Mouse (Mus musculus) neutrophil, adult 59 days (primary cell): Measurements from ENCODE around the gene Aldh3a2. TPM values are rescaled to one million over a fixed set of nuclear protein-coding genes. Genes with fewer than 3 reads are reported as not detected.

ENCODE experiments used
- total RNA-seq, 2 experiments: library from RNA; stranded (reverse); gene quantifications; 1 replicate in 1 of 2; 2 replicates in 1 of 2; pipeline ENCODE4 v1.2.4; 2023

The Aldh3a2 gene
- total RNA-seq: 10 to 100 TPM; 74.3 to 80.6 TPM

DNA sequence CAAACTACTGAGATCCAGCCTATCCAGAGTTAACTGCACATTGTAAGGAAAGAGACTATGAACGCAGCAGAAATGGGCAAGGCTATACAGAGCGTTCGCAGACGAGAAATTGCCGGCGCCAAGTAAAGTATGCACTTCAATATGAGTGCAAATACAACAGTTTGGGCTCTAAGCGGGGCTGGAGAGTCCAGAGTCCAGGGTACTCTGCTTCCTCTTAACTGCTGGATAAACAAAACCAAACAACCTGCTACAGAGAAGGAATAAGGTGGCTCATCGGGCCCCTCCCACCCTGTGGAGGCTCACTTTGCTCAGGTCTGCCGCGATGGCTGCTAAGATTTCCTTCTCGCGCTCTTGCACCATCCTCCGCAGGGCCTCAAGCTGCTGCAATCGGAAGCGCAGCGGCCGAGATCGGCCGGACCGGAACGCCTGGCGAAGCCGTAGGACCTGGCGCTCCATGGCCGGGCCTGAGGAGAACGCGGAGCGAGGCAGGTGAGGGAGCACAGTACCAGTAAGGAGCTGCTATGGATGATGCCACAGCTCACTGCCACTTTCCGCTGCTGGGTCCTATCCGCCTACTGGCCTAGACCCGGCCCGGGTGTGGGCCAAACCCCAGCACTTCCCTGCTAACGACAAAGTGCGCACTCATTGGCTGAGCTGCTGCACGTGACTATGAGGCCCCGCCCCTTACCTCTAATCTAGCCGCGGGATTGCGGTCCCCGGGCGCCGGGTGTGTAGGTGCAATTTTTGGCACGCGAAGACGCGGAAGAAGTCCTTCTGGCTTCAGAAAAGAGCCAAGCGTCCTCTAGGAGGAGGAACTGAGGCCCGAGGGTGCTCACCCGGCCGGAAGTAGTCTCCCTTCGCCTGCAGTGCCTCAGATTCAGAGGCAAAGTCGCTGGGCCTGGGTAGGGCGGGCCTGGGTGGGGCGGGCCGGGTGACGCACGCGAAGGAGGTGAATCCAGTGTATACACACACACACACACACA, at the start of gene Aldh3a2:
TSS of gene Aldh3a2 (minus strand) at position 914 of the 983 bp plus-strand sequence.

DNA sequence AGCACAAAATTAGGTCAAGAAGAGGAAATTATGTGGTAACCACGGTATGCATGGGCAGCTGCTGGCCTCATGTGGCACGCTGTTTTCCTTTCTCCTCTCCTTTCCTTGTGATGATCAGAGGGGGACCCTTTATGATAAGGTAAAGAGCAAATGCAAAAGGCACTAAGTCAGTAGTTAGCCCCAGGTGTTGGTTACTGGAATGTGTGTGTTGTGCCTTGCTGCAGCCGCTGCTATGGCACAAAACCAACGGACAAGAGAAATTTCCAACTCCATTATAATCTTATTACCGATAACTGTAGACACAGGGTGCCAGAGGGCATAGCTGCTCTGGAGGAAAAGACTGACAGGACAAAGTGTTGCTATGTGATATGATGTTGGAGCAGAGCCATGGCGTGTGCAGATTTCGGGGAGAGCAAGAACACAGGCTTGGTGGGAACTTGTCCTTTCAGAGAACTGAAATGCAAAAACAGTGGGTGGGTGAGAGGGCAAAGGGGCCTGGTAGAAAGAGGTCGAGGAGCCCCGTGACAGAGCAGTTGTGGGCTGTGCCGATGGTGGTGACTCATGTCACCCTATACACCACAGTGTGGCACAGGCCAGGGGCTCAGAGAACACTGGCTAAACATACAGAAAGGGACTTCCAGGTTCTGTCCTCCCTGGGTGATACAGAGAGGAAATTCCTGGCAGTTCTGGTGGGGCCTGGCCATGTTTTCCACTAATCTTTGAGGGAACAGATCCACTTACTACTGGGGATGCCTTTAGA, 59.6 kb downstream of the Aldh3a2 start, which contains the start of gene Aldh3a1:
TSS of gene Aldh3a1 (plus strand) at position 51 of the 760 bp plus-strand sequence.

DNA sequence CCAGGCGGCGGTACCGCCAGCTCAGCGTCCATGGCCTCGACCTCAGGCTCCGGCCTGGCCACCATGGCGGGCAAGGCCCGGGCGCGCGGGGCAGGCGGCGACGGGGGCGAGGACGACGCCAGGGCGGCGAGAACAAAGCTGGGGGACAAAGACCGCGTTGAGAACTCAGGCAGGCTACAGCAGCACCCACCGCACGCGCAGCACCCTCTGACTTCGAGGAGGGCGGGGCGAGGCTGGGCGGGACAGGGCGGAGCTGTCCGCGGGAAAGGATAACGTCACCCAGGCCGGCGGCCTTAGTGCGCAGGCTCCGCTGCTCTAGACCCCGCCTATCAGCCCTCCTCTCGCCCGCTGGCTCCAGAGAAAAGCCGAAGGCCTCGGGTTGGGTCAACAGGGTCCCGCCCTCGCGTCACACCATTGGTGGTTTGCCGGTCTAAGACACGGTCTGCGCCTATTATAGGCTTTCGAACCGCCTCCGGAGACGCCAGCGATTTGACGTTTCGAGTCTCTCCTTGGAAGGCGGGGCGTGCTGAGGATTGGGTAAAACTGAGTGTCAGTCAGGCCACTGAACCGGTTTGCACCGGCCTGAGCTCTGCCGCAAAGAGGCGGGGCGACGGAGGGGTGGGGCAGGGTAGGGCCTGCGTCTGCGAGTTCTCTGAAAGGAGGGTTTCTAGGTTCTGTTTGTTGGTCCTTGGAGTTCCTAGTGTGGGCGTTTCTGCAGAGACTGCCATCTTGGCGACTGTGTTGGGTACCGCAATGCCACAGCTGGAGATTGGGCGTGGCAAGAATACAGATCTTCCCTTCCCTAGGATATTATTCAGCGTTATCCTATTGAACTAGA, 92.2 kb downstream of the Aldh3a2 start, which contains the start of gene Usp22:
TSS of gene Usp22 (minus strand) at position 235 of the 838 bp plus-strand sequence.

Other genes starting within 250 kb of the Aldh3a2 start
- gene Kcnj12, start 244.9 kb downstream of the Aldh3a2 start, total RNA-seq: not detected
- gene Tnfrsf13b, start 140.7 kb downstream of the Aldh3a2 start, total RNA-seq: 10 to 100 TPM; 26.6 to 30.5 TPM
- 10 to 100 TPM; 78.5 to 84.3 TPM for gene Usp22, start 92.4 kb downstream of the Aldh3a2 start, total RNA-seq
- gene Aldh3a1, start 59.9 kb downstream of the Aldh3a2 start, total RNA-seq: not detected
- not detected for gene Slc47a2, start 75.4 kb upstream of the Aldh3a2 start, total RNA-seq
- not detected for gene Slc47a1, start 110.9 kb upstream of the Aldh3a2 start, total RNA-seq
- not detected for gene Rnf112, start 186.7 kb upstream of the Aldh3a2 start, total RNA-seq
- gene Mfap4, start 218.0 kb upstream of the Aldh3a2 start, total RNA-seq: not detected
- 10 to 100 TPM; 39.2 to 46.6 TPM for gene Mapk7, start 226.9 kb upstream of the Aldh3a2 start, total RNA-seq
- gene B9d1, start 237.7 kb upstream of the Aldh3a2 start, total RNA-seq: under 1 TPM in 1 of 2 experiments, not detected in 1; 0.84 TPM